ENCODE assay signal across 8 mouse cellular contexts in the genomic region with DNA sequence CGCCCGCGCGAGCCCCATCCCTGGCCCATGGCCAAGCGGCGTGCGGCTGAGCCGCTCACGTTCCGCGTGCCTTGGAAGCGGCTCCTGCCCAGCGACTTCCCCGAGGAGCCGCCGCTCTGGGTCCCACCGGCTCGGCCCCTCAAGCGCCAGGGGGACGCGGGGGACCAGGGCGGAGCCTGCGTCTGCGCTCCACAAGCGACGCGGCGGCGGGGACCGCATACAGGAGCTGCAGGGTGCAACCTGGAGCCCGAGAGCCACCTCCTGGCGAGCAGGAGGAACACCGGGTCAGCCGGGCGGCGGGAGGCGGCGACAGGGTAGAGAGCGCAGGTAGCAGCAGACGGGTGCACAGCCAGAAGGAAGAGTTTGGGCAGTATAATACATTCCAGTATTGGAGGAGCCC. TPM values are rescaled to one million over a fixed set of nuclear protein-coding genes. Genes with fewer than 3 reads are reported as not detected.
DNase-seq lines count a peak whose midpoint lies in the region; ATAC-seq and TF ChIP-seq lines count a peak whose summit lies in the region.

No protein-coding gene starts in this region.

- H3K36me3 ChIP-seq in hindbrain, embryonic 15.5 days: no peaks in the 10 kb centered on the region

- peak overlapping the region; percentile 49 for H3K4me3 ChIP-seq in hindbrain, embryonic 15.5 days

- POLR2A ChIA-PET in Patski (lab: Charles Lee): no interaction called here

- no peak for DNase-seq in Patski (ENCODE audit: low read depth, low spot score)
- peak; percentile 76 to 82 for DNase-seq in cerebellum, postnatal 25 days
- DNase-seq in frontal cortex, postnatal 25 days (ENCODE audit: low spot score in 2 of 2): peak; percentile 42 to 66
- DNase-seq in layer of hippocampus, postnatal 36 days: peak; percentile 51 to 54
- DNase-seq in lung, postnatal 25 days (ENCODE audit: low spot score): peak; percentile 63
- peak; percentile 77 for DNase-seq in retina, embryonic 14.5 days (ENCODE audit: low spot score)
- DNase-seq in thymus, postnatal 25 days: peak; percentile 84

- in situ Hi-C loops in Patski (cut with MboI; ENCODE audit: low pct_unique_long_range_greater_than_20kb): loop anchor here (5.0 to 10.0 kb wide), 2 partner anchors 83 to 426 kb away; no protein-coding TSS in a partner anchor

- peak overlapping the region; percentile 41 for H3K9ac ChIP-seq in hindbrain, embryonic 15.5 days

- H3K27ac ChIP-seq in hindbrain, embryonic 15.5 days (replicated peaks): no peak overlapping the region

- CTCF ChIA-PET in Patski (lab: Charles Lee): interaction anchor here (0.8 to 1.6 kb wide), 4 partner anchors 10 to 25 kb away, joined by 3 to 4 read pairs (median 4); no protein-coding TSS in a partner anchor

- peak; percentile 95 for ATAC-seq in Patski
- ATAC-seq in hindbrain, embryonic 15.5 days (ENCODE audit: low FRiP score, low read depth): peak; percentile 93

- H3K27me3 ChIP-seq in Patski: peaks cover 36% of the 10 kb centered on the region
- peaks cover 25% of the 10 kb centered on the region for H3K27me3 ChIP-seq in hindbrain, embryonic 15.5 days

- H3K4me1 ChIP-seq in hindbrain, embryonic 15.5 days (replicated peaks): peaks cover 5% of the 10 kb centered on the region; the same call in 1 of the 2 replicates

- TF ChIP-seq CTCF in Patski (IDR thresholded peaks at IDR 0.05): peak; percentile 97

- H3K9me3 ChIP-seq in hindbrain, embryonic 15.5 days: no peaks in the 10 kb centered on the region

- peak overlapping the region; percentile 78 for H3K4me2 ChIP-seq in hindbrain, embryonic 15.5 days

- WGBS in hindbrain, embryonic 15.5 days: under 1% methylated on average over 40 of the region's 40 CpGs

RNA-seq across cellular contexts. Expression of a gene that starts 11.5 kb away (rescaled TPM):
- polyA plus RNA-seq in Patski (2021): not detected
- polyA plus RNA-seq in hindbrain, embryonic 15.5 days (2015; fragmentation: Nextera tagmentation; extraction: Ambion mirVana): 0.83 and 1.1 TPM in 2 replicates
- total RNA-seq in layer of hippocampus, postnatal 36 days (2021): not detected

RNA-seq across cellular contexts. Expression of a gene that starts 28.2 kb away (rescaled TPM):
- polyA plus RNA-seq in Patski (2021): 0.39 TPM
- polyA plus RNA-seq in hindbrain, embryonic 15.5 days (2015; fragmentation: Nextera tagmentation; extraction: Ambion mirVana): 23.6 and 27.7 TPM in 2 replicates
- total RNA-seq in layer of hippocampus, postnatal 36 days (2021): 10 to 100 TPM; 52.6 to 58.8 TPM

RNA-seq across cellular contexts. Expression of a gene that starts 39.3 kb away (rescaled TPM):
- 15.8 TPM for polyA plus RNA-seq in Patski (2021)
- polyA plus RNA-seq in hindbrain, embryonic 15.5 days (2015; fragmentation: Nextera tagmentation; extraction: Ambion mirVana): 16.0 and 18.9 TPM in 2 replicates
- 10 to 100 TPM; 17.8 to 18.9 TPM for total RNA-seq in layer of hippocampus, postnatal 36 days (2021)

Comparison
In these comparisons a context has a peak if more than half of its experiments do, and no peak if none do; other contexts are left out.
1. RNA of a gene that starts 28.2 kb away (polyA plus RNA-seq): 23.6 to 27.7 TPM in hindbrain, embryonic 15.5 days; 0.39 TPM in Patski (single experiment); every median in the first group is over 10 times any median in the second.